Mouse (Mus musculus) layer of hippocampus, adult 18-20 months (tissue): ENCODE measurements around the gene Ap2s1. TPM values are rescaled to one million over a fixed set of nuclear protein-coding genes. Genes with fewer than 3 reads are reported as not detected.

Source experiments
- DNase-seq, 2 experiments: peaks; one replicate each; pipeline ENCODE4 v3.0.0; 2022; ENCODE audit warnings: low spot score in 2 of 2
- total RNA-seq, 2 experiments: library from RNA; stranded (reverse); gene quantifications; 2 replicates each; pipeline ENCODE4 v1.2.3; 2021

Gene Ap2s1
- total RNA-seq, 2 experiments from 2014 or later: 257 to 266 TPM

GRCm38 (mm10) chr7:16747656-16748055 lies 9.4 kb downstream of the Ap2s1 start:
- peak in 1 of 2 experiments; percentile 29 for DNase-seq

GRCm38 (mm10) chr7:16752016-16752415 lies 13.8 kb downstream of the Ap2s1 start:
- DNase-seq: no peak

GRCm38 (mm10) chr7:16755362-16756017 lies 17.3 kb downstream of the Ap2s1 start:
- no peak for DNase-seq

- peak in 1 of 2 experiments; percentile 18 for DNase-seq
These were observed 20.8 kb downstream of the Ap2s1 start for GRCm38 (mm10) chr7:16758872-16759574.

GRCm38 (mm10) chr7:16760292-16760691 lies 22.1 kb downstream of the Ap2s1 start:
- DNase-seq: no peak

- DNase-seq: no peak
These were observed 22.8 kb downstream of the Ap2s1 start for GRCm38 (mm10) chr7:16761005-16761481.

GRCm38 (mm10) chr7:16761630-16762029 lies 23.4 kb downstream of the Ap2s1 start:
- DNase-seq: no peak

GRCm38 (mm10) chr7:16763463-16764218 lies 25.4 kb downstream of the Ap2s1 start:
- DNase-seq: no peak

GRCm38 (mm10) chr7:16766443-16766842 lies 28.2 kb downstream of the Ap2s1 start:
- DNase-seq: no peak

GRCm38 (mm10) chr7:16775888-16776287 lies 37.7 kb downstream of the Ap2s1 start:
- no peak for DNase-seq

- DNase-seq: no peak
These were observed 41.9 kb downstream of the Ap2s1 start for GRCm38 (mm10) chr7:16780076-16780475.

GRCm38 (mm10) chr7:16780825-16781554 lies 42.8 kb downstream of the Ap2s1 start, which contains the start of gene Slc1a5:
Gene Slc1a5 (plus strand): TSS chr7:16781340.
- DNase-seq: peak; percentile 44 to 71

GRCm38 (mm10) chr7:16781555-16781815 lies 43.3 kb downstream of the Ap2s1 start:
- DNase-seq: no peak

- DNase-seq: no peak
These were observed 43.8 kb downstream of the Ap2s1 start for GRCm38 (mm10) chr7:16781816-16782554.

- no peak for DNase-seq
These were observed 44.4 kb downstream of the Ap2s1 start for GRCm38 (mm10) chr7:16782555-16783125.

GRCm38 (mm10) chr7:16783224-16783688 lies 45.0 kb downstream of the Ap2s1 start:
- DNase-seq: no peak

- DNase-seq: no peak
These were observed 45.7 kb downstream of the Ap2s1 start for GRCm38 (mm10) chr7:16783758-16784415.

GRCm38 (mm10) chr7:16784498-16784976 lies 46.3 kb downstream of the Ap2s1 start:
- DNase-seq: no peak

- DNase-seq: no peak
These were observed 47.4 kb downstream of the Ap2s1 start for GRCm38 (mm10) chr7:16785541-16786083.
